Mouse (Mus musculus) lung, embryonic 16.5 days (tissue): ENCODE results near the gene P4ha3. TPM values are rescaled to one million over a fixed set of nuclear protein-coding genes. Genes with fewer than 3 reads are reported as not detected.

Experiments used
- ATAC-seq: fragments of 200-750 bp; cut with Nextera tagmentation; 2 replicates; pipeline ENCODE4 v1.8.0; 2017; ENCODE audit warnings: low read depth, mild to moderate bottlenecking, moderate library complexity
- H3K27ac ChIP-seq: fragments of 300-500 bp; sonication (generic); 2 replicates; pipeline ENCODE4 v1.5.1; 2014; ENCODE audit warnings: mild to moderate bottlenecking, control low read depth, low read length
- H3K27me3 ChIP-seq: fragments of 300-500 bp; sonication (generic); 2 replicates; pipeline ENCODE4 v1.6.1; 2014; ENCODE audit warnings: low read depth, low read length, mixed read lengths; ENCODE audit not compliant: control insufficient read depth, insufficient read depth
- H3K36me3 ChIP-seq: fragments of 300-500 bp; sonication (generic); 2 replicates; pipeline ENCODE4 v1.6.1; 2014; ENCODE audit warnings: low read length; ENCODE audit not compliant: control insufficient read depth, insufficient read depth
- H3K4me1 ChIP-seq: fragments of 300-500 bp; sonication (generic); replicated peaks from 2 replicates; pipeline ENCODE4 v1.6.1; 2014; ENCODE audit warnings: low read length, mixed read lengths; ENCODE audit not compliant: control insufficient read depth, insufficient read depth
- H3K4me2 ChIP-seq: fragments of 300-500 bp; sonication (generic); 2 replicates; pipeline ENCODE4 v1.6.1; 2014; ENCODE audit warnings: low read depth, low read length, control low read depth
- H3K4me3 ChIP-seq: fragments of 300-500 bp; sonication (generic); 2 replicates; pipeline ENCODE4 v1.5.1; 2014; ENCODE audit warnings: mild to moderate bottlenecking, low read length, control low read depth
- H3K9ac ChIP-seq: fragments of 300-500 bp; sonication (generic); 2 replicates; pipeline ENCODE4 v1.6.1; 2014; ENCODE audit warnings: low read length, control low read depth
- H3K9me3 ChIP-seq: fragments of 300-500 bp; sonication (generic); 2 replicates; pipeline ENCODE4 v1.6.1; 2016; ENCODE audit warnings: low read length; ENCODE audit not compliant: control insufficient read depth
- WGBS: fragments of 180-500 bp; shearing (Covaris S2); extraction: QIAGEN DNeasy Blood & Tissue Kit; methylation state at CpG from one replicate; pipeline ENCODE4 v1.1.7; 2014; 5-methylcytosine and 5-hydroxymethylcytosine counted together
- polyA plus RNA-seq: library from polyadenylated mRNA; unstranded; fragments of >200 nt; fragmentation: Nextera tagmentation; extraction: Ambion mirVana; gene quantifications from 2 replicates; pipeline ENCODE4 v1.2.1, GENCODE M21; 2015

The P4ha3 gene
- polyA plus RNA-seq, 1 experiment from 2014 or later: 17.2 TPM

GRCm38 (mm10) chr7:100296699-100297098, 11.4 kb downstream of the P4ha3 start:
- 80% methylated on average over 6 of the region's 6 CpGs for WGBS
- 0 out of 2 replicates have a peak, but pooled peaks cover 2% of the 10 kb centered on the region for H3K36me3 ChIP-seq
- no peaks in the 10 kb centered on the region for H3K9me3 ChIP-seq
- no peak for ATAC-seq
- no peak overlapping the region for H3K9ac ChIP-seq
- no peak overlapping the region for H3K4me3 ChIP-seq
- H3K4me2 ChIP-seq: no peak overlapping the region
- peaks cover 2% of the 10 kb centered on the region; the same call in 1 of the 2 replicates for H3K4me1 ChIP-seq
- H3K27ac ChIP-seq: no peak overlapping the region
- H3K27me3 ChIP-seq: no peaks in the 10 kb centered on the region

- no peaks in the 10 kb centered on the region for H3K36me3 ChIP-seq
- no peak overlapping the region for H3K4me2 ChIP-seq
- H3K27ac ChIP-seq: no peak overlapping the region
- no peak overlapping the region for H3K9ac ChIP-seq
- H3K4me3 ChIP-seq: no peak overlapping the region
- H3K9me3 ChIP-seq: no peaks in the 10 kb centered on the region
- no peak for ATAC-seq
- H3K4me1 ChIP-seq: peaks cover 10% of the 10 kb centered on the region
- WGBS: 53% methylated on average over 14 of the region's 14 CpGs
- no peaks in the 10 kb centered on the region for H3K27me3 ChIP-seq
Observed at GRCm38 (mm10) chr7:100298861-100299510, 13.7 kb downstream of the P4ha3 start.

- Histone ChIP-seq H3K4me3 (no peak overlapping the region), H3K27me3 (no peaks in the 10 kb centered on the region), H3K9ac (no peak overlapping the region), H3K9me3 (no peaks in the 10 kb centered on the region), H3K36me3 (no peaks in the 10 kb centered on the region), H3K4me1 (peaks cover 10% of the 10 kb centered on the region), H3K4me2 (no peak overlapping the region), H3K27ac (no peak overlapping the region)
- ATAC-seq: peak; percentile 44; the same call in 1 of the 2 replicates
- 58% methylated on average over 3 of the region's 3 CpGs for WGBS
Observed at GRCm38 (mm10) chr7:100301390-100301789, 16.1 kb downstream of the P4ha3 start.

GRCm38 (mm10) chr7:100302316-100302715, 17.0 kb downstream of the P4ha3 start:
- no peaks in the 10 kb centered on the region for H3K9me3 ChIP-seq
- H3K4me1 ChIP-seq: peaks cover 10% of the 10 kb centered on the region
- no peaks in the 10 kb centered on the region for H3K36me3 ChIP-seq
- H3K4me3 ChIP-seq: no peak overlapping the region
- peak overlapping the region; percentile 54 for H3K27ac ChIP-seq
- peak; percentile 84 for ATAC-seq
- no peak overlapping the region for H3K9ac ChIP-seq
- H3K4me2 ChIP-seq: no peak overlapping the region
- WGBS: 25% methylated on average over 4 of the region's 4 CpGs
- no peaks in the 10 kb centered on the region for H3K27me3 ChIP-seq

GRCm38 (mm10) chr7:100305894-100306293, 20.6 kb downstream of the P4ha3 start:
- Histone ChIP-seq H3K4me3 (no peak overlapping the region), H3K4me2 (no peak overlapping the region), H3K9me3 (no peaks in the 10 kb centered on the region), H3K36me3 (0 out of 2 replicates have a peak, but pooled peaks cover under 1% of the 10 kb centered on the region), H3K27me3 (no peaks in the 10 kb centered on the region), H3K27ac (no peak overlapping the region), H3K4me1 (peaks cover 20% of the 10 kb centered on the region), H3K9ac (no peak overlapping the region)
- 87% methylated on average over 9 of the region's 9 CpGs for WGBS
- no peak for ATAC-seq

- no peak overlapping the region for H3K27ac ChIP-seq
- ATAC-seq: no peak
- WGBS: 75% methylated on average over 6 of the region's 6 CpGs
Observed at GRCm38 (mm10) chr7:100307872-100308653, 22.7 kb downstream of the P4ha3 start.

GRCm38 (mm10) chr7:100309216-100309615, 23.9 kb downstream of the P4ha3 start:
- Histone ChIP-seq H3K4me2 (no peak overlapping the region), H3K27ac (peak overlapping the region; percentile 13), H3K36me3 (peaks cover 3% of the 10 kb centered on the region; the same call in 1 of the 2 replicates), H3K27me3 (no peaks in the 10 kb centered on the region), H3K9ac (no peak overlapping the region), H3K4me1 (peaks cover 9% of the 10 kb centered on the region), H3K9me3 (no peaks in the 10 kb centered on the region), H3K4me3 (no peak overlapping the region)
- ATAC-seq: peak; percentile 76; the same call in 1 of the 2 replicates
- WGBS: 29% methylated on average over 1 of the region's 1 CpGs

More at GRCm38 (mm10) chr7:100307872-100308653, 22.7 kb downstream of the P4ha3 start:
- Histone ChIP-seq H3K27me3 (no peaks in the 10 kb centered on the region), H3K4me3 (no peak overlapping the region), H3K4me2 (no peak overlapping the region), H3K36me3 (peaks cover 3% of the 10 kb centered on the region; the same call in 1 of the 2 replicates), H3K9ac (no peak overlapping the region), H3K4me1 (peaks cover 9% of the 10 kb centered on the region), H3K9me3 (no peaks in the 10 kb centered on the region)

- Histone ChIP-seq H3K9me3 (no peaks in the 10 kb centered on the region), H3K9ac (no peak overlapping the region), H3K27me3 (no peaks in the 10 kb centered on the region), H3K36me3 (peaks cover 3% of the 10 kb centered on the region; the same call in 1 of the 2 replicates), H3K4me1 (peaks cover 9% of the 10 kb centered on the region), H3K27ac (no peak overlapping the region), H3K4me2 (no peak overlapping the region), H3K4me3 (no peak overlapping the region)
- 59% methylated on average over 6 of the region's 6 CpGs for WGBS
- ATAC-seq: no peak
Observed at GRCm38 (mm10) chr7:100309679-100310078, 24.4 kb downstream of the P4ha3 start.

GRCm38 (mm10) chr7:100310290-100310689, 25.0 kb downstream of the P4ha3 start:
- Histone ChIP-seq H3K36me3 (peaks cover 3% of the 10 kb centered on the region; the same call in 1 of the 2 replicates), H3K9ac (no peak overlapping the region), H3K4me3 (no peak overlapping the region), H3K9me3 (no peaks in the 10 kb centered on the region), H3K4me2 (no peak overlapping the region), H3K4me1 (peaks cover 9% of the 10 kb centered on the region), H3K27ac (no peak overlapping the region), H3K27me3 (no peaks in the 10 kb centered on the region)
- ATAC-seq: no peak
- 71% methylated on average over 12 of the region's 12 CpGs for WGBS
